Mouse (Mus musculus) spleen, adult 2 months (tissue): ENCODE data around the gene Akap2. TPM values are rescaled to one million over a fixed set of nuclear protein-coding genes. Genes with fewer than 3 reads are reported as not detected.
A peak's percentile ranks its signal among the peaks of the same experiment; 100 is the strongest.

ENCODE experiments used
- DNase-seq, 2 experiments: peaks; one replicate each; pipeline versions ENCODE4 v3.0.0 to v3.0.0-alpha.2; 2012 to 2021; ENCODE audit warnings: low spot score in 2 of 2, low read depth in 1 of 2
- H3K27ac ChIP-seq: fragments of 200-500 bp; 2 replicates; pipeline ENCODE4 v1.5.1; 2012; ENCODE audit warnings: low read length, inconsistent platforms; ENCODE audit not compliant: insufficient read depth
- H3K27me3 ChIP-seq: fragments of 200-500 bp; 2 replicates; pipeline ENCODE4 v1.6.1; 2012; ENCODE audit warnings: mild to moderate bottlenecking, moderate library complexity, low read length, inconsistent platforms; ENCODE audit not compliant: control insufficient read depth, insufficient read depth
- H3K36me3 ChIP-seq: fragments of 200-500 bp; 2 replicates; pipeline ENCODE4 v1.6.1; 2012; ENCODE audit warnings: mild to moderate bottlenecking, low read length, inconsistent platforms; ENCODE audit not compliant: control insufficient read depth, insufficient read depth
- H3K4me1 ChIP-seq: fragments of 200-500 bp; 2 replicates; pipeline ENCODE4 v1.6.1; 2011; ENCODE audit warnings: inconsistent platforms; ENCODE audit not compliant: control insufficient read depth, insufficient read depth, insufficient read length
- H3K4me3 ChIP-seq: fragments of 200-500 bp; 2 replicates; pipeline ENCODE4 v1.5.1; 2011; ENCODE audit warnings: mild to moderate bottlenecking, inconsistent platforms; ENCODE audit not compliant: insufficient read depth, insufficient read length; ENCODE audit errors: extremely low read depth
- CTCF ChIP-seq: fragments of 200-500 bp; IDR thresholded peaks from 2 replicates; pipeline ENCODE4 v1.5.1; 2011; ENCODE audit warnings: mild to moderate bottlenecking, inconsistent platforms; ENCODE audit not compliant: insufficient read depth, insufficient read length, insufficient replicate concordance; ENCODE audit errors: extremely low read depth
- POLR2A ChIP-seq: fragments of 200-500 bp; IDR thresholded peaks from 2 replicates; pipeline ENCODE4 v1.6.1; 2011; ENCODE audit warnings: low read depth, low read length, inconsistent platforms
- WGBS: fragments of 180-500 bp; shearing (Covaris S2); methylation state at CpG from one replicate; pipeline ENCODE4 v1.1.7; 2018; 5-methylcytosine and 5-hydroxymethylcytosine counted together
- polyA plus RNA-seq: library from polyadenylated mRNA; depleted of rRNA; stranded (reverse); fragments of >200 nt; gene quantifications from 2 replicates; pipeline ENCODE4 v1.2.3, GENCODE M21; 2012

Akap2 gene
- polyA plus RNA-seq, 1 experiment, result 23.6 TPM

DNA sequence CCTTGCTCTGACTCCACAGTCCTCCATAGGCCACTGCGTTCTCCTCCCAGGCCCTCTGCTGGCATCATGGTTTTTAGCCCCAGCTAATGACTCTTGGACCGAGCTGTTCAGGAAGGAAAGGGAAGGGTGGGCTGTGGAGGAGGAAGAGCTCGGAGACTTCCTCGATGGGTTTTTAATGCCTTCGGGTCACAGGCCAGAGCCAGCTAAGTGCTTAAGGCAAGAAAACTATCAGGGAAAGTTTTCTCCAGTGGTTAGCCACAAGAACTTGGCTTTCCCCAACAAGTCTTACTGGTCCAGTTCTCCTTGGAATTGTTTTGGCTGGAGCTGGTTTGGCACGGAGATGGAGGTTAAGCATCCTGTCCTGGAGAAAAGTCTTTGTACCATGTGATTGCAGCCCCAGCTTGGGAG, 142.8 kb downstream of the Akap2 start:
- TF ChIP-seq POLR2A, result no peak
- TF ChIP-seq CTCF, result no peak
- no peak overlapping the region for H3K4me3 ChIP-seq
- WGBS, result 58% methylated on average over 6 of the region's 6 CpGs
- no peak overlapping the region for H3K27ac ChIP-seq
- peaks cover 5% of the 10 kb centered on the region; the same call in 1 of the 2 replicates for H3K4me1 ChIP-seq
- DNase-seq, result no peak
- H3K27me3 ChIP-seq, result no peaks in the 10 kb centered on the region
- peaks cover 13% of the 10 kb centered on the region for H3K36me3 ChIP-seq

DNA sequence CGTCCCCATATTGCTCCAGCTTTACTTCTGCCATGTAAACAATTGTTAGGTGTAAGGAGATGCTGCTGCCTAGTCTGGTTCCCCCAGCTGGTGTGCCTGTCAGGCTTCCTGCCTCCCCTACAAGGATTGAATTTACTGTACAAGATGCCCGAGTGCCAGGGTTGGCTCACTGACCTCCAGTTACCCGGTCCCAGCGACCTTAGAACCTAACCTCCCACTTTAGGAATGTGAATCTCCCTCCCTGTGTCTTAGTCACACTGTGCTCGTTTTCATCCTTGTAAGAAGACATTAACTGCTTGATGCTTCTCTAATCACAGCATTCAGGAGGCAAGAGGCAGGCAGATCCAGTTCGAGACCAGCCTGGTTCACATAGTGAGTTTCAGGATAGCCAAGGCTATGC, 143.7 kb downstream of the Akap2 start:
- Histone ChIP-seq H3K27ac (no peak overlapping the region), H3K4me1 (peaks cover 11% of the 10 kb centered on the region; the same call in 1 of the 2 replicates), H3K36me3 (peaks cover 7% of the 10 kb centered on the region), H3K4me3 (no peak overlapping the region), H3K27me3 (no peaks in the 10 kb centered on the region)
- DNase-seq, result no peak
- WGBS, result 75% methylated on average over 6 of the region's 6 CpGs
- TF ChIP-seq POLR2A, result no peak
- no peak for TF ChIP-seq CTCF

DNA sequence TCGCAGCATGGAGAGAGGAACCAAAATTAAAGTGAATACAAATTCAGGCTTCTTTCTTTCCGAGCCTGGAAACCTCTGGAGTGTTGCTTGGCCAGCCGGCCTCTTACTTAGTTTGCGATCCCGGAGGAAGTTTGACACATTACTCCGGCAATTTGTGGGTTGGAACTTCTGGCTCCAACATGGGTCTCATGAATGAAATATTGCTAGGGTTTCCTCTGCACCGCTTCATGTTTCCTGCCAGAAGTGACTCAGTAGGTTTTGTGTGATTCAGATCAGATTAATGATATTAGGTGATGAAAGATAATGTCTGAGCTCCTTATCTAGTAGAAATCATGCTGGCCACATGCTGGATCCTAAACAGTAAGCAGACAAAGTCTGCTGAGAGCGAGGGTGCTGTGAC, 144.4 kb downstream of the Akap2 start:
- DNase-seq, result no peak
- no peak for TF ChIP-seq CTCF
- no peak for TF ChIP-seq POLR2A

DNA sequence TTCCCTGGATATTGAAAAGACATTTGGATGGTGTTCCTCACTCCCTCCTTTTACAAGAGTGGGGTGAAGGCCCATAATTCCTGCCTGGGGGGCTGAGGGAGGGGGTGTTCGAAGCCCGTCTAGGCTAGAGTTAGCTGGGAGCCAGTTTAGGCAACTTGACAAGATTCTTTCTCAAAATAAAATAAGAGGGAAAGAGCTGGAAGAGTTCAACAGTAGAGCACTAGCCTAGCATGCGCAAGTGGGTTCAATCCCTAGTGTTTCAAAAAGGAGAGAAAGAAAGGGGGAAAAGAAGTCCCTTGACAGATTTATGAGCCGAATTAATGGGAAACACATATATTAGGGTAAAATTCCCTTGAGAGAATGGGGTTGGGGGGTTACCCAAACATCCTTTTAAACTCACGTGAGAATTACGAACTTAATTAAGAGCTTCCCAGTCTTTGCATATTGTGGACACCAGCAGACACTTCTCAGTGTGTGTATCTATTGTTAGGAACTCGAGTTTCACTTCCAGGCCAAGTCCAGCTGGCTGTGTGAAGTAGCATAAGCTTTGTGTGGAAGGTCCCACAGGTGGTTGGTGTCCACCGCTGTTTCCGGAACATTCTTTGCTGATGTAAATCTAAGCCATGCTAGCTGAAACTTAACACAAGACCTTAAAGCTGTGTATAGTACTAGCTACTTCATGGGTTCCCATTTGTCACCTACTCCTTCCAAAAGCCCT, 145.0 kb downstream of the Akap2 start:
- WGBS, result 47% methylated on average over 9 of the region's 9 CpGs
- DNase-seq, result peak; percentile 33 to 49

More for the DNA sequence above, 144.4 kb downstream of the Akap2 start:
- H3K4me1 ChIP-seq, result peaks cover 16% of the 10 kb centered on the region; the same call in 1 of the 2 replicates
- H3K36me3 ChIP-seq, result peaks cover 3% of the 10 kb centered on the region; the same call in 1 of the 2 replicates
- 35% methylated on average over 8 of the region's 8 CpGs for WGBS
- H3K27ac ChIP-seq, result no peak overlapping the region
- H3K27me3 ChIP-seq, result no peaks in the 10 kb centered on the region
- H3K4me3 ChIP-seq, result no peak overlapping the region

GRCm38 (mm10) chr4:57866088-57866487, 148.6 kb downstream of the Akap2 start:
- DNase-seq, result no peak
- WGBS, result 17% methylated on average over 2 of the region's 2 CpGs

More for the DNA sequence above, 145.0 kb downstream of the Akap2 start:
- H3K4me3 ChIP-seq, result no peak overlapping the region
- H3K27ac ChIP-seq, result no peak overlapping the region
- H3K4me1 ChIP-seq, result peaks cover 18% of the 10 kb centered on the region; the same call in 1 of the 2 replicates
- TF ChIP-seq CTCF (no peak), POLR2A (no peak)
- no peaks in the 10 kb centered on the region for H3K27me3 ChIP-seq
- no peaks in the 10 kb centered on the region for H3K36me3 ChIP-seq

GRCm38 (mm10) chr4:57866990-57867389, 149.5 kb downstream of the Akap2 start:
- 35% methylated on average over 9 of the region's 9 CpGs for WGBS
- peak overlapping the region; percentile 43 for H3K27ac ChIP-seq

More at GRCm38 (mm10) chr4:57866088-57866487, 148.6 kb downstream of the Akap2 start:
- Histone ChIP-seq H3K4me1 (peaks cover 18% of the 10 kb centered on the region; the same call in 1 of the 2 replicates), H3K27me3 (no peaks in the 10 kb centered on the region), H3K4me3 (no peak overlapping the region), H3K36me3 (no peaks in the 10 kb centered on the region), H3K27ac (no peak overlapping the region)
- no peak for TF ChIP-seq CTCF
- TF ChIP-seq POLR2A, result no peak

GRCm38 (mm10) chr4:57867454-57867853, 150.0 kb downstream of the Akap2 start:
- Histone ChIP-seq H3K27ac (peak overlapping the region; percentile 18; the same call in 1 of the 2 replicates), H3K4me3 (no peak overlapping the region), H3K36me3 (no peaks in the 10 kb centered on the region), H3K27me3 (no peaks in the 10 kb centered on the region), H3K4me1 (peaks cover 17% of the 10 kb centered on the region; the same call in 1 of the 2 replicates)
- WGBS, result 8% methylated on average over 10 of the region's 10 CpGs
- TF ChIP-seq POLR2A (no peak), CTCF (no peak)
- peak; percentile 62 to 63 for DNase-seq

More at GRCm38 (mm10) chr4:57866990-57867389, 149.5 kb downstream of the Akap2 start:
- DNase-seq, result peak in 1 of 2 experiments; percentile 16
- H3K27me3 ChIP-seq, result no peaks in the 10 kb centered on the region
- no peak overlapping the region; the same call in 1 of the 2 replicates for H3K4me3 ChIP-seq
- no peaks in the 10 kb centered on the region for H3K36me3 ChIP-seq
- TF ChIP-seq CTCF (no peak), POLR2A (no peak)
- H3K4me1 ChIP-seq, result peaks cover 18% of the 10 kb centered on the region; the same call in 1 of the 2 replicates
